Mouse (Mus musculus) adrenal gland, postnatal 4 days (tissue): ENCODE data around the gene Bnip3. TPM values are rescaled to one million over a fixed set of nuclear protein-coding genes. Genes with fewer than 3 reads are reported as not detected.

Experiments used
- DNase-seq, 2 experiments: peaks; one replicate each; pipeline ENCODE4 v3.0.0; 2021 to 2022; ENCODE audit warnings: low spot score in 2 of 2, mixed read lengths in 2 of 2
- long read RNA-seq, 2 experiments: library from polyadenylated mRNA; stranded (forward); transcript quantifications; one replicate each; pipeline ENCODE4 v2.0.0; 2021
- total RNA-seq, 2 experiments: library from RNA; stranded (reverse); gene quantifications; 2 replicates each; pipeline ENCODE4 v1.2.3; 2021

The Bnip3 gene
- 100 to 1,000 TPM; 124 to 135 TPM for total RNA-seq
- long read RNA-seq, experiment 1, transcript Bnip3-201 (6 exons, 1,756 nt) = major isoform, 189 of 199 reads
- long read RNA-seq, experiment 1, partial matches to known transcripts = 5 of 199 reads
- long read RNA-seq, experiment 1, other reads (novel, unspliced or antisense) = 5 of 199 reads
- long read RNA-seq, experiment 2, transcript Bnip3-201 (6 exons, 1,756 nt) = major isoform, 261 of 275 reads
- long read RNA-seq, experiment 2, partial matches to known transcripts = 8 of 275 reads
- long read RNA-seq, experiment 2, other reads (novel, unspliced or antisense) = 6 of 275 reads

DNA sequence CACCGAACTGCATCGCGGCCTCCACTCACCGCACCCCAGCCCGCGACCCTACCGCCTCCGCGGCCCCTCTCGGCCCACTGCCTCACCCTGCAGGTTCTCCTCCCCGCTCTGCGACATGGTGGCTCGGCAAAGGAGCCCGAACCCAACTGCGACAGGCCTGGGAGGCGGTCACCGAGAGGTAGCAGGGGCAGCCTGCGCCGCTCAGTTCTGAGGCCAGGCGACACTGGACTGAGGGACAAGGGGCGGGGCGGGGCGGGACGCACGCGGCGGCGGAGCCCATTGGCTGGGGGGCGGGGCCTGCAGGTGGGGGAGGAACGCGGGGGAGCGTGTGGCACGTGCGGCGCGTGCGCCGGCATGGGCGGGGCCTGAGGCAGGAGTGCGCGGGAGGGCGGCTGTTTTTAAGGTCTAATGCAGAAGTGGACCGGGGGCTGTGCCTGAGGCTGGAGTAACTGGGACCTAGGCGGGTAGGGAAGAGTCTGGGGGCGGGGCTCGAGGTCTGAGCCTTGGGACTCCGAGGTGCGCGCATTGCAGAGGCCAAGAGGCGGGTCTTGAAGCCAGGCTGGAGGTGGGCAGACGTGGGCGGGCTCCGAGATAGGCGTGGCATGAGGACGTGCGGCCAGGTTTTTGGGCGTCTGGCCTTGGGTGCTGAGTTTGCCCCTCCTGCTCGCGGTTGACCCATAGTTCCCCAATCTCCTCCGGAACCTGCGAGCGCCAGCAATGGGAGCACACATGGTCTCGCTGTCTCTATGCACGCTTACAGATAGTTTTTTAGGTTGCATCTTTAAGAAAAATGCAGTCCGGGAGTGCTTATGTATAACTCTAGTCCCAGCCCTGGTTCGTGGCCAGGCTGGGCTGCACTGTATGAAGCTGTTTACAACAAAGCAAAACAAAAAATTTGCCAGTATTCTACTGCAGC is at the start of gene Bnip3:
TSS of gene Bnip3 (minus strand) at position 243 of the 916 bp plus-strand sequence.
- peak; percentile 83 to 84 for DNase-seq

GRCm38 (mm10) chr7:138957106-138957505 is 47.8 kb upstream of the Bnip3 start:
- no peak for DNase-seq

- DNase-seq = no peak
Measured at GRCm38 (mm10) chr7:138955787-138956186, 46.5 kb upstream of the Bnip3 start.

GRCm38 (mm10) chr7:138948309-138948708 is 39.0 kb upstream of the Bnip3 start:
- DNase-seq = no peak

DNA sequence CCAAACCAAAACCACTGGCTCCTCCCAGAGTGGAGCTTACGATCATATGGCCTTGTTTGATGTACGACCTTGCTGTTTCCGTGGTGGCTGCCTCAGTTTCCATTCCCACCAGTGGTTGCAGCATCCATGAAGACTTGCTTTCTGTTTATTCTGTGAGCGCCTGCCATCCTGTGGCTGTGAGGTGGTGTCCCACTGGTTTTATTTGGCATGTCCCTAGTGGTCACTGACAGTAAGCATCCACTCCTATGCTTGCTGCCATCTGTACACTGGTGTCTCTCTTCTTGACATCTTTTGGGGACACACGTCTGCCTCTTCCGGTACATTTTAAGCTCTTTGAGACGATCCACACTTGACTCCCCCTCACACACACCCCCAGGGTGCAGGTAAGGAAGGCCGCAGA is 38.4 kb upstream of the Bnip3 start:
- no peak for DNase-seq

GRCm38 (mm10) chr7:138945668-138946067 is 36.3 kb upstream of the Bnip3 start:
- DNase-seq = no peak

- no peak for DNase-seq
Measured at GRCm38 (mm10) chr7:138942301-138942700, 33.0 kb upstream of the Bnip3 start.

DNA sequence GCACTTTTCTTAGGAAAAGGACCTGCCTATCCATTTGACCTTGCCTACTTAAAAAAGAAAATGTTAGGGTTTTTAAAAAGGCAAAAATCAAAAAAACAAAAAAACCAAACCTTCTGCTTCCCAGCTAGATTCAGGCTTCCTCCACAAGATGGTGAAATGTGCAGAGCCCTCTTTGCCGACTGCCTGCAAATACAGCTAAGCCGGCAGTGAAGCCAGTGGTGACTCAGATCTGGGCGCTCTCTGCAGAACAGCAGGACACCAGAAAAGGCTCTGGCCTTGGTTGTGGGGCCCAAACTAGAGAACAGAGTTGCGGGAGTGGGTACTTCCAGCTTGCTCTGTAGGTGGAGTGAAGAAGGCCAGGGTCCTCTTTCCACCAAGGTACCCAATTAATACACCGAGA is 32.3 kb upstream of the Bnip3 start:
- DNase-seq = no peak

- DNase-seq = no peak
Measured at GRCm38 (mm10) chr7:138940612-138941461, 31.5 kb upstream of the Bnip3 start, which contains the start of gene Jakmip3. TSS of gene Jakmip3 (plus strand) at chr7:138940730.

DNA sequence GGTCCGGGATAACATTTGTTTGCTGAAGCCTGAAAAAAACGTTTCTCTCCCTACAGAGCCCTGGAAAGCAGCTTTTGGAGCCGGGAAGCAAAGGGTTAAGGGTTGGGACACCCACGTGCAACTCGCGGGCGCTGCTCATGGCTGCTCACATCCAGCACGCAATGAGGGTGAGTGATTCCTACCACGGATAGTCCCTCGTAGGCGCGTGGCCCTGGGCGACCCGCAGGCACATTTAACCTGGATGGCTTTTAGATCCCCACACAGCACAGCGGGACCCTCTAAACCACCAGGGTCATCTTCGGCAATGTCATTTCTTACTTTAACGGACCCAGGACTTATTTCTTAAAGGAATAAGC is 30.9 kb upstream of the Bnip3 start:
- DNase-seq = no peak

GRCm38 (mm10) chr7:138938991-138939390 is 29.7 kb upstream of the Bnip3 start:
- DNase-seq = no peak

DNA sequence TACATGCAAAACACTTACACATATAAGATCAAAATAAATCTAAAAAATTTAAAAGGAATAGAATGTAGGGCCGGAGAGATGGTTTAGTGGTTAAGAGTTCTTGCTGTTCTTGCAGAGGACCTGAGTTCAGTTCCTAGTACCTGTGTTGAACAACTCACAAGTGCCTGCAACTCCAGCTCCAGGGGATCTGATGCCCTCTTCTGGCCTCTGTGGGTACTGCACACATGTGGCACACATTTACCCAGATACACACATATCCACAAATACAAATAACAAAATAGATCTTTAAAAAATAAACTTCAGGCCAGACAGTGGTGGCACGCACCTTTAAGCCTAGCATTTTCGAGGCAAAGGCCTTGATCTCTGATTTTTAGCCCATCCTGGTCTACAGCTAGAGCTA is 25.2 kb upstream of the Bnip3 start:
- DNase-seq = no peak

GRCm38 (mm10) chr7:138928456-138928855 is 19.1 kb upstream of the Bnip3 start:
- no peak for DNase-seq

- DNase-seq = no peak
Measured at GRCm38 (mm10) chr7:138923756-138924425, 14.6 kb upstream of the Bnip3 start.

- no peak for DNase-seq
Measured at GRCm38 (mm10) chr7:138921611-138922010, 12.3 kb upstream of the Bnip3 start.

DNA sequence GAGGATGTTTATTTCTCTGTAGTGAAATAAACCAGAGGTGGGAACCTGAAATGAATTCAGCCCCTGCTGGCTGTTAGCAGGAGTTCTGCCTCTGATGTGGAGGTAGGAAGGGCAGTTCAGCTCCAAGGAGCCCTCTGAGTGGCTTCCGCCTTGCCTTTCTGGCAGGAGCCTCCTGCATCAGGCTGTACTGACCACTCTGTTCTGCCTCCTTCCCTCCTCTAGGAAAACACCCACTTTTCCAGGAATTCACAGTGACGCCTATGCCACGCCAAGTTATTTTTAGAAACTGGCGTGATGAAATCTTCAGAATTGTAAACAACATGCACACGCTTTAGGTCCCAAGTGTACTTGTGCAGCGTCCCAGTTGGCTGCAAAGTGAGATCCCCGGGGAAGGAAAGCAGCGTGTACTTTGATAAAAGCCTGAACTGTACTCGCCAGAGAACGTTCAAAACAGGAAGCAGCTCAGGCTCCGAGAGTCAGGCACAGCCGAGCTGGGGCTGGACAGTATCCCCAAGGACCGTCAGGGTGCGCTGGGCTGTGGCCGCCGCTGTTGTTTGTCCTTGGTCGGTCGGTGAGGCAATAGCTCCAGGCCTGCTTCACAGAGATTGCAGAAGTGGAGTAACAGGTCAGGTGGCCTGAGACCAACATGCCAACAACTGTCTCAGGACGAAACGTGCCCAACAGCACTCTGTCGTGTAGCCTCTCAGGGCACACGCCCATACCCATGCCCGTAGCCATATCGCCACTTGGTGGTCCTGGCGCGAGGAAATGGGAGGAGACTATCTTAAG is 10.0 kb upstream of the Bnip3 start:
- DNase-seq = peak; percentile 20 to 73

- no peak for DNase-seq
Measured at GRCm38 (mm10) chr7:138913616-138914015, 4.3 kb upstream of the Bnip3 start.

- DNase-seq = no peak
Measured at GRCm38 (mm10) chr7:138910193-138910562, 859 bp upstream of the Bnip3 start.

DNA sequence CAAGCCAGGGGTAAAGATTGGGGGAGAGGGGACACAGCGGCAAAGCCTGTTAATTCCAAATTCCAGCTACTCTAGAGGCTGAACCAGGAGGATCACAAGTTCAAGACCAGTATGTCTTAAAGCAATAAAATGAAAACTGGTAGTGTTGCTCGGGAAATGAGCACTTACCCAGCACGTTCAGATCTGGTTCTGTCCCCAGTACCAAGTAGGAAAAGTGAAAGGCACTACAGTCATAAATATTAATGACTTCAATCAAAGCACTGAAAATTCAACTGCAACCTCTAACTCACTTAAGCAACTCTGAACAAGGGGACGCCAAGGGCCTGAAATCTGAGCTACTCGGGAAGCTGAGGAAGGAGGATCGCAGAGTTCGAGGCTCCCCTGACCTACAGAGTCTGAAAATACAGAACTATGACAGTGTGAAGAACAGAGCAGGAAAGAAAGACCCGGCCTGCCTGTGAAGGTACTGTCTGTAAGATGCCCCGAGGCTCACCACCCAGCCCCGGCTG is 497 bp downstream of the Bnip3 start:
- no peak for DNase-seq

GRCm38 (mm10) chr7:138907976-138908375 is 1.3 kb downstream of the Bnip3 start:
- no peak for DNase-seq
